Mouse (Mus musculus) hindbrain, postnatal 0 days (tissue): ENCODE results near the gene Zfp367. TPM values are rescaled to one million over a fixed set of nuclear protein-coding genes. Genes with fewer than 3 reads are reported as not detected.

Experiments used
- ATAC-seq: fragments of 200-750 bp; cut with Nextera tagmentation; 2 replicates; pipeline ENCODE4 v1.8.0; 2017; ENCODE audit warnings: mild to moderate bottlenecking, moderate TSS enrichment, moderate library complexity
- DNase-seq: peaks from one replicate; pipeline ENCODE4 v3.0.0-alpha.2; 2015; ENCODE audit warnings: low spot score
- H3K27ac ChIP-seq: fragments of 300-500 bp; sonication (generic); 2 replicates; pipeline ENCODE4 v1.5.1; 2014; ENCODE audit warnings: mild to moderate bottlenecking
- H3K27me3 ChIP-seq: fragments of 300-500 bp; sonication (generic); 2 replicates; pipeline ENCODE4 v1.6.1; 2014; ENCODE audit warnings: low read length, mixed read lengths; ENCODE audit not compliant: insufficient read depth
- H3K36me3 ChIP-seq: fragments of 300-500 bp; sonication (generic); 2 replicates; pipeline ENCODE4 v1.6.1; 2014; ENCODE audit warnings: low read length, mixed read lengths; ENCODE audit not compliant: insufficient read depth
- H3K4me1 ChIP-seq: fragments of 300-500 bp; sonication (generic); 2 replicates; pipeline ENCODE4 v1.6.1; 2014; ENCODE audit warnings: antibody characterized with exemption, low read length, mixed read lengths; ENCODE audit not compliant: insufficient read depth
- H3K4me2 ChIP-seq: fragments of 300-500 bp; sonication (generic); 2 replicates; pipeline ENCODE4 v1.6.1; 2014; ENCODE audit warnings: low read depth, mild to moderate bottlenecking, low read length, moderate library complexity, mixed read lengths
- H3K4me3 ChIP-seq: fragments of 300-500 bp; sonication (generic); 2 replicates; pipeline ENCODE4 v1.5.1; 2014; ENCODE audit warnings: low read length
- H3K9ac ChIP-seq: fragments of 300-500 bp; sonication (generic); replicated peaks from 2 replicates; pipeline ENCODE4 v1.6.1; 2014; ENCODE audit warnings: mild to moderate bottlenecking, low read length, moderate library complexity, mixed read lengths
- H3K9me3 ChIP-seq: fragments of 300-500 bp; sonication (generic); 2 replicates; pipeline ENCODE4 v1.6.1; 2016; ENCODE audit warnings: low read length, mixed read lengths
- CTCF ChIP-seq: IDR thresholded peaks from 2 replicates; pipeline ENCODE4 v1.5.1; 2016; ENCODE audit warnings: antibody characterized with exemption, control low read depth, low read depth
- WGBS: fragments of 180-500 bp; shearing (Covaris S2); extraction: QIAGEN DNeasy Blood & Tissue Kit; methylation state at CpG from one replicate; pipeline ENCODE4 v1.1.7; 2014; 5-methylcytosine and 5-hydroxymethylcytosine counted together
- polyA plus RNA-seq: library from polyadenylated mRNA; unstranded; fragments of >200 nt; fragmentation: Nextera tagmentation; extraction: Ambion mirVana; gene quantifications from 2 replicates; pipeline ENCODE4 v1.2.1, GENCODE M21; 2015
- total RNA-seq: library from RNA; depleted of rRNA; stranded (reverse); fragments of >200 nt; gene quantifications from 2 replicates; pipeline ENCODE4 v1.2.3, GENCODE M21; 2014

Gene Zfp367
- total and polyA plus RNA-seq, 2 experiments from 2014 or later = 6.7 to 15.3 TPM

- 0% methylated on average over 23 of the region's 31 CpGs for WGBS
- H3K4me2 ChIP-seq = peak within 1 kb of the TSS; percentile 92
- ATAC-seq = peak; percentile 100
Observed at GRCm38 (mm10) chr13:64161548-64161915, 8.5 kb upstream of the Zfp367 start, which contains the start of gene Habp4. Habp4 (plus strand) TSS chr13:64161824.

GRCm38 (mm10) chr13:64156966-64157365, 4.0 kb upstream of the Zfp367 start:
- no peaks in the 10 kb centered on the region for H3K36me3 ChIP-seq
- no peak for TF ChIP-seq CTCF
- no peak overlapping the region for H3K4me2 ChIP-seq
- no peaks in the 10 kb centered on the region for H3K9me3 ChIP-seq
- ATAC-seq (no peak), DNase-seq (no peak)
- H3K9ac ChIP-seq = no peak overlapping the region
- no peaks in the 10 kb centered on the region for H3K27me3 ChIP-seq
- H3K4me1 ChIP-seq = no peaks in the 10 kb centered on the region
- H3K27ac ChIP-seq = no peak overlapping the region
- H3K4me3 ChIP-seq = no peak overlapping the region

More at GRCm38 (mm10) chr13:64161548-64161915, 8.5 kb upstream of the Zfp367 start, which contains the start of gene Habp4:
- H3K27me3 ChIP-seq = no peaks in the 10 kb centered on the region
- no peaks in the 10 kb centered on the region for H3K36me3 ChIP-seq
- H3K9ac ChIP-seq = peak within 1 kb of the TSS; percentile 76
- peak within 1 kb of the TSS; percentile 71 for H3K4me3 ChIP-seq
- H3K9me3 ChIP-seq = no peaks in the 10 kb centered on the region
- peak; percentile 99 for DNase-seq
- no peak for TF ChIP-seq CTCF
- H3K27ac ChIP-seq = peak within 1 kb of the TSS; percentile 85
- H3K4me1 ChIP-seq = peaks cover 5% of the 10 kb centered on the region; the same call in 1 of the 2 replicates

- TF ChIP-seq CTCF = peak; percentile 47
- Histone ChIP-seq H3K27ac (no peak overlapping the region), H3K4me2 (no peak overlapping the region), H3K27me3 (no peaks in the 10 kb centered on the region), H3K4me3 (no peak overlapping the region), H3K9ac (no peak overlapping the region), H3K4me1 (no peaks in the 10 kb centered on the region), H3K9me3 (no peaks in the 10 kb centered on the region), H3K36me3 (no peaks in the 10 kb centered on the region)
- ATAC-seq (no peak), DNase-seq (peak; percentile 27)
- 6% methylated on average over 1 of the region's 1 CpGs for WGBS
Observed at GRCm38 (mm10) chr13:64155171-64155571, 2.2 kb upstream of the Zfp367 start.

- Histone ChIP-seq H3K4me3 (no peak overlapping the region), H3K4me1 (no peaks in the 10 kb centered on the region), H3K4me2 (no peak overlapping the region), H3K36me3 (no peaks in the 10 kb centered on the region), H3K27me3 (no peaks in the 10 kb centered on the region), H3K27ac (no peak overlapping the region), H3K9me3 (no peaks in the 10 kb centered on the region), H3K9ac (no peak overlapping the region)
- ATAC-seq (no peak), DNase-seq (no peak)
- no peak for TF ChIP-seq CTCF
- WGBS = 64% methylated on average over 2 of the region's 2 CpGs
Observed at GRCm38 (mm10) chr13:64154651-64155050, 1.6 kb upstream of the Zfp367 start.

- Histone ChIP-seq H3K4me3 (peak overlapping the region; percentile 88), H3K9ac (no peak overlapping the region), H3K9me3 (no peaks in the 10 kb centered on the region), H3K27ac (no peak overlapping the region), H3K4me2 (peak overlapping the region; percentile 69), H3K4me1 (no peaks in the 10 kb centered on the region), H3K27me3 (no peaks in the 10 kb centered on the region), H3K36me3 (no peaks in the 10 kb centered on the region)
- no peak for TF ChIP-seq CTCF
- peak; percentile 9 for ATAC-seq
- 2% methylated on average over 18 of the region's 18 CpGs for WGBS
- peak; percentile 28 for DNase-seq
Observed at GRCm38 (mm10) chr13:64153751-64154267, 807 bp upstream of the Zfp367 start.

- WGBS = under 1% methylated on average over 60 of the region's 61 CpGs
- ATAC-seq = peak; percentile 52
Observed at GRCm38 (mm10) chr13:64152671-64153082, 325 bp downstream of the Zfp367 start.

GRCm38 (mm10) chr13:64152241-64152669, 747 bp downstream of the Zfp367 start:
- Histone ChIP-seq H3K4me3 (peak overlapping the region; percentile 88), H3K9ac (peak overlapping the region; percentile 62), H3K4me2 (peak overlapping the region; percentile 69), H3K27ac (peak overlapping the region; percentile 77), H3K36me3 (no peaks in the 10 kb centered on the region), H3K9me3 (no peaks in the 10 kb centered on the region), H3K4me1 (no peaks in the 10 kb centered on the region), H3K27me3 (no peaks in the 10 kb centered on the region)
- WGBS = 1% methylated on average over 42 of the region's 42 CpGs
- TF ChIP-seq CTCF = no peak
- DNase-seq = peak; percentile 89
- peak; percentile 45 for ATAC-seq

More at GRCm38 (mm10) chr13:64152671-64153082, 325 bp downstream of the Zfp367 start:
- peak; percentile 54 for DNase-seq
- no peaks in the 10 kb centered on the region for H3K4me1 ChIP-seq
- peak overlapping the region; percentile 77 for H3K27ac ChIP-seq
- peak overlapping the region; percentile 62 for H3K9ac ChIP-seq
- H3K9me3 ChIP-seq = no peaks in the 10 kb centered on the region
- no peaks in the 10 kb centered on the region for H3K27me3 ChIP-seq
- no peaks in the 10 kb centered on the region for H3K36me3 ChIP-seq
- peak overlapping the region; percentile 88 for H3K4me3 ChIP-seq
- peak overlapping the region; percentile 69 for H3K4me2 ChIP-seq
- TF ChIP-seq CTCF = no peak
